Mouse (Mus musculus): ENCODE data around the gene Rexo5. TPM values are rescaled to one million over a fixed set of nuclear protein-coding genes. Genes with fewer than 3 reads are reported as not detected.

Rexo5 gene
- total RNA-seq, 2 experiments from 2014 or later = 0.12 to 0.41 TPM

GRCm38 (mm10) chr7:119841820-119842449 is 48.1 kb downstream of the Rexo5 start:
- DNase-seq (ENCODE audit: low spot score) = no peak

GRCm38 (mm10) chr7:119845541-119845940 is 51.7 kb downstream of the Rexo5 start:
- DNase-seq (ENCODE audit: low spot score) = no peak

GRCm38 (mm10) chr7:119847396-119847795 is 53.6 kb downstream of the Rexo5 start:
- DNase-seq (ENCODE audit: low spot score) = no peak

- DNase-seq (ENCODE audit: low spot score) = peak; percentile 78
Measured at GRCm38 (mm10) chr7:119849096-119849495, 55.3 kb downstream of the Rexo5 start.

- peak; percentile 79 for DNase-seq (ENCODE audit: low spot score)
Measured at GRCm38 (mm10) chr7:119850737-119851136, 56.9 kb downstream of the Rexo5 start.

GRCm38 (mm10) chr7:119852494-119852893 is 58.7 kb downstream of the Rexo5 start:
- no peak for DNase-seq (ENCODE audit: low spot score)

- DNase-seq (ENCODE audit: low spot score) = no peak
Measured at GRCm38 (mm10) chr7:119853186-119853585, 59.4 kb downstream of the Rexo5 start.

- DNase-seq (ENCODE audit: low spot score) = no peak
Measured at GRCm38 (mm10) chr7:119854362-119854761, 60.6 kb downstream of the Rexo5 start.

GRCm38 (mm10) chr7:119855031-119855430 is 61.2 kb downstream of the Rexo5 start:
- no peak for DNase-seq (ENCODE audit: low spot score)

- DNase-seq (ENCODE audit: low spot score) = peak; percentile 13
Measured at GRCm38 (mm10) chr7:119859476-119859875, 65.7 kb downstream of the Rexo5 start.

GRCm38 (mm10) chr7:119860116-119860515 is 66.3 kb downstream of the Rexo5 start:
- no peak for DNase-seq (ENCODE audit: low spot score)

GRCm38 (mm10) chr7:119860554-119860953 is 66.7 kb downstream of the Rexo5 start:
- no peak for DNase-seq (ENCODE audit: low spot score)

GRCm38 (mm10) chr7:119860971-119861334 is 67.1 kb downstream of the Rexo5 start:
- no peak for DNase-seq (ENCODE audit: low spot score)

GRCm38 (mm10) chr7:119861335-119862091 is 67.7 kb downstream of the Rexo5 start:
- DNase-seq (ENCODE audit: low spot score) = peak; percentile 30

- no peak for DNase-seq (ENCODE audit: low spot score)
Measured at GRCm38 (mm10) chr7:119862167-119862566, 68.4 kb downstream of the Rexo5 start.

GRCm38 (mm10) chr7:119864500-119864899 is 70.7 kb downstream of the Rexo5 start:
- DNase-seq (ENCODE audit: low spot score) = no peak

GRCm38 (mm10) chr7:119866136-119866535 is 72.3 kb downstream of the Rexo5 start:
- DNase-seq (ENCODE audit: low spot score) = no peak

GRCm38 (mm10) chr7:119872204-119872603 is 78.4 kb downstream of the Rexo5 start:
- DNase-seq (ENCODE audit: low spot score) = no peak

GRCm38 (mm10) chr7:119873050-119873449 is 79.2 kb downstream of the Rexo5 start:
- no peak for DNase-seq (ENCODE audit: low spot score)

- peak; percentile 31 for DNase-seq (ENCODE audit: low spot score)
Measured at GRCm38 (mm10) chr7:119875776-119876440, 82.1 kb downstream of the Rexo5 start.

GRCm38 (mm10) chr7:119879171-119879570 is 85.4 kb downstream of the Rexo5 start:
- DNase-seq (ENCODE audit: low spot score) = no peak

GRCm38 (mm10) chr7:119880345-119880744 is 86.5 kb downstream of the Rexo5 start:
- peak; percentile 52 for DNase-seq (ENCODE audit: low spot score)

- no peak for DNase-seq (ENCODE audit: low spot score)
Measured at GRCm38 (mm10) chr7:119881229-119881628, 87.4 kb downstream of the Rexo5 start.
